Mouse (Mus musculus): Measurements from ENCODE around the gene Dcdc2b. TPM values are rescaled to one million over a fixed set of nuclear protein-coding genes. Genes with fewer than 3 reads are reported as not detected.
A peak's percentile ranks its signal among the peaks of the same experiment; 100 is the strongest.

The Dcdc2b gene
- total and polyA plus RNA-seq, 3 experiments = 0.39 to 1.7 (median 0.45) TPM

DNA sequence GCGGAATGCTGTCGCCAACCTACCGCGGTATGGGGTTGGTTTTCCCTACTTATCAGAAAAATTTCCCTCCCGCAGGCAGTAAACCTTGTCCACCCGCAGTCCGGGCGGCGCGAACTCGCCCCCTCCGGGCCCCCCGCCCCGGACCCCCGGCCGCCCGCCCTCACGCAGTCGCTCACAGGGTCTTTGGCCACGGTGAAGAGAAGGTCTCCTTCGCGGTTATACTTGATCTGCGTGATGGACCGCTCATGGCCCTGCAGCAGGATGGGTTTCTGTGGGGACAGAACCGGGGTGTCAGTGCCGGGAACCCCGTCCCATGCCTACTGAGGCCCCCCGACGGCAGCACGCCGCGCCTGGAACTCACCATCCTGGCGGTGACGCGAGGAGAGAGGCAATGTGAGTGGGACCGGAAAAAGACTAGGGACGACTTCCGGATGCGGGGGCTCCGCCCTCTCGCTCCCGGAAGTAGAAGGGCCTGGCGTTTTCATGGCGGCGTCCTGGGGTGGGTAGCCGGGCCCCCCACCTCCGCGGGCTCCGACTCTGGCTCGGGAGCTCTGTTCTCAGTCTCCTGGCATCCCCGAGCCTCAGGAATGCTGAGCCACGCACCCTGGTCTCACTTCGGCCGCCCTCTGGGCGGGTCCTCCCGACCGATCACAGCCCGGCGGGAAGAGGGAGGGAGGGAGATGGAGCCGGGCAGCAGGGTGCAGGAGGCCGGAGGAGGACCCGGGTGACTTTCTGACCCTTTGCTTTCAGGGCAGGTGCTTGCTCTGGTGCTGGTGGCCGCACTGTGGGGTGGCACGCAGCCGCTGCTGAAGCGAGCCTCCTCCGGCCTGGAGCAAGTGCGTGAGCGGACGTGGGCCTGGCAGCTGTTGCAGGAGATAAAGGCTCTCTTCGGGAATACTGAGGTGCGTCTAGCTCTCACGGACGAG lies 13.6 kb downstream of the Dcdc2b start, which contains the start of the genes Eif3i and Tmem234:
TSS of gene Eif3i (minus strand) at position 416 of the 926 bp plus-strand sequence.
TSS of gene Tmem234 (plus strand) at position 436 of the 926 bp plus-strand sequence.
- WGBS = under 1% methylated on average over 74 of the region's 74 CpGs
- H3K4me3 ChIP-seq = peak within 1 kb of the TSS; percentile 90
- TF ChIP-seq EP300 (IDR thresholded peaks at IDR 0.05; ENCODE audit: insufficient read depth, low read depth, low read length) = 0 out of 2 replicates have a peak, but pooled peaks have one; percentile 25
- peak; percentile 20; the same call in 1 of the 2 replicates for TF ChIP-seq CTCF (IDR thresholded peaks at IDR 0.05)
- TF ChIP-seq POLR2A (IDR thresholded peaks at IDR 0.05; ENCODE audit: insufficient read depth, low read depth, low read length) = peak; percentile 79
- peak; percentile 87 to 89 for DNase-seq
- no peaks in the 10 kb centered on the region for H3K27me3 ChIP-seq (ENCODE audit: control insufficient read depth, insufficient read depth, low read length)
- intact Hi-C loops (cut with DNase I) = loop anchor here (2.0 kb wide), 1 partner anchor 58 kb away; the partner anchor contains the start of gene Hdac1
- peak within 1 kb of the TSS; percentile 63 for H3K9ac ChIP-seq (ENCODE audit: low read depth, low read length)
- peaks cover 4% of the 10 kb centered on the region for H3K4me1 ChIP-seq (ENCODE audit: control insufficient read depth, insufficient read depth, low read length)
- peaks cover 4% of the 10 kb centered on the region for H3K79me2 ChIP-seq (replicated peaks; ENCODE audit: control insufficient read depth, insufficient read depth, low read length)
- no peaks in the 10 kb centered on the region; the same call in 1 of the 2 replicates for H3K36me3 ChIP-seq (ENCODE audit: control insufficient read depth, insufficient read depth, low read length)
- peak within 1 kb of the TSS; percentile 77 for H3K27ac ChIP-seq

DNA sequence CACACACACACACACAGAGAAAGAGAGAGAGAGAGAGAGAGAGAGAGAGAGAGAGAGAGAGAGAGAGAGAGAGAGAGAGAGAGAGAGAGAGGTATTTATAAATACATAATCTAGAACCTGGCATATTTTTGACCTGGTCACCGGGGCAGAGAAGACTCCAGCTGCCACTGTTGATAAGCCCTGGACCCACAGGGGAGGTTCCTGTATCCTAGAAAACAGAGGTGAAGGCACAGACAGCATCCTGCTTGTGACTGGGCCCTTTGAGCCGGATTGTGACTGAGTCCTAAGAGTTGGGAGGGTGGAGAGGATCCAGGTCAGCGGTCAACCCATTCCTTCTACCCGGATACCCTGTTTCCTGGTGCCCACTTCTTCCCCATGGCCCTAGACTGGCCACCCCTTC lies 25.2 kb downstream of the Dcdc2b start:
- H3K4me1 ChIP-seq (ENCODE audit: control insufficient read depth, insufficient read depth, low read length) = no peaks in the 10 kb centered on the region
- H3K9ac ChIP-seq (ENCODE audit: low read depth, low read length) = no peak overlapping the region
- H3K4me3 ChIP-seq = no peak overlapping the region
- 52% methylated on average over 4 of the region's 4 CpGs for WGBS
- TF ChIP-seq EP300 (IDR thresholded peaks at IDR 0.05; ENCODE audit: insufficient read depth, low read depth, low read length) = no peak
- no peak for TF ChIP-seq CTCF (IDR thresholded peaks at IDR 0.05)
- no peak for TF ChIP-seq POLR2A (IDR thresholded peaks at IDR 0.05; ENCODE audit: insufficient read depth, low read depth, low read length)
- DNase-seq = no peak
- no peaks in the 10 kb centered on the region for H3K27me3 ChIP-seq (ENCODE audit: control insufficient read depth, insufficient read depth, low read length)
- H3K27ac ChIP-seq = no peak overlapping the region
- no peaks in the 10 kb centered on the region for H3K36me3 ChIP-seq (ENCODE audit: control insufficient read depth, insufficient read depth, low read length)
- intact Hi-C loops (cut with DNase I) = no loop called here
- no peaks in the 10 kb centered on the region for H3K79me2 ChIP-seq (replicated peaks; ENCODE audit: control insufficient read depth, insufficient read depth, low read length)

DNA sequence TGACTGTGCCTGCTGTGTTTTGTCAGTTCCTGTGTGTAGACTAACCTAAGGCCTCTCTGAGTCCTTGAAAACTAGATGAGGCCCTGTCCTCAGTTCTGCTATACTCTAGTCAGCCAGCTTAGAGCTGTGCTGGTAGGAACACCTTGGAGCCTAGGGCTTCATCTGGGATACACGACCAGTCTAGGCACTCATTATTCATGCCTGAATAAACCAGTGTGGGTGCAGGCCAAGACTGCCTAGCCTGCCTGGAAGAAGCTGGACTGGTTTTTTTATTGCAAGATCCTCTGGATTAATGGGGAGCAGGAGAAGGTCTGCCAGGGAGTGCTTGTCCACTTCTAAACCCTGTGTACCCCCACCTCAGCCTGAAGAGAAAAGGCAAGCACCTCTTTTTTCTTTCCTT lies 27.1 kb downstream of the Dcdc2b start:
- no peaks in the 10 kb centered on the region for H3K79me2 ChIP-seq (replicated peaks; ENCODE audit: control insufficient read depth, insufficient read depth, low read length)
- H3K9ac ChIP-seq (ENCODE audit: low read depth, low read length) = no peak overlapping the region
- H3K36me3 ChIP-seq (ENCODE audit: control insufficient read depth, insufficient read depth, low read length) = no peaks in the 10 kb centered on the region
- DNase-seq = no peak
- H3K4me3 ChIP-seq = no peak overlapping the region
- 76% methylated on average over 1 of the region's 1 CpGs for WGBS
- no peak for TF ChIP-seq CTCF (IDR thresholded peaks at IDR 0.05)
- no peak for TF ChIP-seq EP300 (IDR thresholded peaks at IDR 0.05; ENCODE audit: insufficient read depth, low read depth, low read length)
- TF ChIP-seq POLR2A (IDR thresholded peaks at IDR 0.05; ENCODE audit: insufficient read depth, low read depth, low read length) = no peak
- H3K27ac ChIP-seq = no peak overlapping the region
- no peaks in the 10 kb centered on the region for H3K27me3 ChIP-seq (ENCODE audit: control insufficient read depth, insufficient read depth, low read length)
- H3K4me1 ChIP-seq (ENCODE audit: control insufficient read depth, insufficient read depth, low read length) = no peaks in the 10 kb centered on the region
- intact Hi-C loops (cut with DNase I) = no loop called here

DNA sequence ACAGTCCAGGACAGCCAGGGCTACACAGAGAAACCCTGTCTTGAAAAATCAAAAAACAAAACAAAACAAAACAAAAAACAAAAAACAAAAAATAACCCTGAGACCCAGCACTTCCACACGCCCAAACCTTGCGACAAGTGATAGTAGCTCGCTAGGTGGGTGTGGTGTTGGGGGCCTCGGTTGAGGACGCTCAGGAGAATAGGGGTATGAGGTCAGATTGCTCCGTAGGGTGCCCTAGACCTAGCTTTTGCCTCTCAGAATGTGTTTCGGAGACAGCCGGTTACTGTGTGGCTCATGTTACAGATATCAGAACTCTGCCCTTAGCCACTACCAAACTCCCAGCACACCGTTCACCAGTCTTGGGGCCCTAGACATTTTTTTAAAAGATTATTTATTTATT lies 28.3 kb downstream of the Dcdc2b start:
- intact Hi-C loops (cut with DNase I) = loop anchor here (2.0 kb wide), 1 partner anchor 23 kb away; no protein-coding TSS in a partner anchor
- no peaks in the 10 kb centered on the region for H3K4me1 ChIP-seq (ENCODE audit: control insufficient read depth, insufficient read depth, low read length)

DNA sequence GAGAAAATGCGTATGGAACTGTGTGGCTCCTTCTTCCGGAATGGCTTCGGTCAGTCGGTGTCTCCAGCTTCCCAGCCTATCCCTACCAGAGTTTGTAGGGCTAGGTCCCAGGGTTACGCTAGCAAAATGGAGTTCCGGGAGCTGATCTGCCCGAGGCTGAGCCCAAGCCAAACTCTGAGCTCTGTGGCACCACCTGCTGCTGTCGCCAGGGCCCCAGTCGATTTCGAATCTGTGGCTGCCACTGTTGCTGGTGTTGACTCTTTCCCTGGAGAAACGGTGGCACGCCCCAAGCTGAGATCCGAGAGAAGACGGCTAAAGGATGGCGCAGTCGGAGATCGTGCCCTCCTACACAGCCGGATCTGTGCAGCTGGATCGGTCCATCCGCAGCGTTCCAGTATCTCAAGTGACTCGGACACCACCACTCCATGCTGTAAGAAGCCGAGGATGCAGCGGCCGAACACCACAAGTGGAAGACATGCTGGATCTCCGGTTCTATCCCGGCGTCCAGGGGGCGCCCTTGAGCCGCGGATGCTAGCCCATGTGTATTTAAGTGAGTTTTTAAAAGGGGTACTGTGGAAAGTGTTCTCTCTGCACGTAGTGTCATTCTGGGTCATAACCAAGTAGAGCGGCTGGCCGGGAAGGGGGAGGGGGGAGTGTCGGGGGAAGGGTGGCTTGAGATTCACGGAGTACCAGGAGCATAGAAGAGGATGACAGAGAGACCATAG lies 29.0 kb downstream of the Dcdc2b start:
- peak overlapping the region; percentile 90 for H3K9ac ChIP-seq (ENCODE audit: low read depth, low read length)
- H3K27me3 ChIP-seq (ENCODE audit: control insufficient read depth, insufficient read depth, low read length) = no peaks in the 10 kb centered on the region
- WGBS = 3% methylated on average over 36 of the region's 36 CpGs
- H3K36me3 ChIP-seq (ENCODE audit: control insufficient read depth, insufficient read depth, low read length) = no peaks in the 10 kb centered on the region
- H3K79me2 ChIP-seq (replicated peaks; ENCODE audit: control insufficient read depth, insufficient read depth, low read length) = no peaks in the 10 kb centered on the region
- peak; percentile 87 to 90 for DNase-seq
- intact Hi-C loops (cut with DNase I) = loop anchor here (2.0 kb wide), 1 partner anchor 24 kb away; no protein-coding TSS in a partner anchor
- H3K4me3 ChIP-seq = peak overlapping the region; percentile 64
- H3K4me1 ChIP-seq (ENCODE audit: control insufficient read depth, insufficient read depth, low read length) = 0 out of 2 replicates have a peak, but pooled peaks cover 2% of the 10 kb centered on the region
- TF ChIP-seq POLR2A (IDR thresholded peaks at IDR 0.05; ENCODE audit: insufficient read depth, low read depth, low read length) (no peak), CTCF (IDR thresholded peaks at IDR 0.05) (peak; percentile 80), EP300 (IDR thresholded peaks at IDR 0.05; ENCODE audit: insufficient read depth, low read depth, low read length) (0 out of 2 replicates have a peak, but pooled peaks have one; percentile 26)
- peak overlapping the region; percentile 58 for H3K27ac ChIP-seq

More for the DNA sequence above, 28.3 kb downstream of the Dcdc2b start:
- no peak for TF ChIP-seq POLR2A (IDR thresholded peaks at IDR 0.05; ENCODE audit: insufficient read depth, low read depth, low read length)
- TF ChIP-seq CTCF (IDR thresholded peaks at IDR 0.05) = no peak
- TF ChIP-seq EP300 (IDR thresholded peaks at IDR 0.05; ENCODE audit: insufficient read depth, low read depth, low read length) = no peak
- H3K9ac ChIP-seq (ENCODE audit: low read depth, low read length) = no peak overlapping the region
- H3K27ac ChIP-seq = no peak overlapping the region
- 92% methylated on average over 9 of the region's 9 CpGs for WGBS
- H3K36me3 ChIP-seq (ENCODE audit: control insufficient read depth, insufficient read depth, low read length) = no peaks in the 10 kb centered on the region
- no peak for DNase-seq
- H3K4me3 ChIP-seq = no peak overlapping the region
- no peaks in the 10 kb centered on the region for H3K27me3 ChIP-seq (ENCODE audit: control insufficient read depth, insufficient read depth, low read length)
- H3K79me2 ChIP-seq (replicated peaks; ENCODE audit: control insufficient read depth, insufficient read depth, low read length) = no peaks in the 10 kb centered on the region

Data from heart, adult 2 months (tissue).